In the genomic region with DNA sequence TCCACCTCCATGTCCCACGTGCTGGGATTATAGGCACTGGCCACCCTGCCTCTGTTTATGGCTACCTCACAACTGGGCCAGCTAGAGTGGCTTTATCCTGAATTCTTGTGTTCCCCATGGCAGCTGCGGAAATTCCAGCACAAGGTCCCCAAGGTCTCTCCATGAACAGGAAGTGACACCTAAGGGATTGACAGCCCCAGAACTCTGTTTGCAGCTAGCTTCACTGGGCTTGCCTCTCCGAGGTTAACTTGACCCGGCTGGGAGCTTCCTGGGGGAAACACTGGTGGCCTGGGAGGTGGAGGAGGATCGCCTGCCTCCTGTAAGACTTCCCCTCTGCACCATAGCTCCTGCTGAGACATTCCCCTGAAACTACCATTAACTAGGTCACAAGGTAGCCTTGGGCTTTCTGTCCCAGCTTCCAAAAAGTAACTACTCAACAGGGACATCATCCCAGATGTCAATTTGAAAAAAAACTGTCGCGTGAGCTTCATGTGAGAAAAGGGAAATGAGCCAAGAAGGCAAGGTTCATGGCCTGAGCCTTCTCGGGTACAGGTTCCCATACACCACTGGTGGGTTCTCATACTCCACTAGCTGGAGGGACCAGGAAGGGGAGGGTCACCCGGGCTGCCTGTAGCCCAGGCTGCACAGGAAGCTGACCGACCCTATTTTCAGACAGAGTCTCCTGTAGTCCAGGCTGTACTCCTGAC, we compare ENCODE assay signal across 8 mouse cellular contexts. TPM values are rescaled to one million over a fixed set of nuclear protein-coding genes. Genes with fewer than 3 reads are reported as not detected.
A peak's percentile ranks its signal among the peaks of the same experiment; 100 is the strongest.
DNase-seq lines count a peak whose midpoint lies in the region; ATAC-seq lines count a peak whose summit lies in the region.

No protein-coding gene starts in this region.

- H3K27ac ChIP-seq in forebrain, embryonic 15.5 days (replicated peaks): peak overlapping the region; percentile 69
- 0 out of 2 replicates have a peak overlapping the region, but pooled peaks have one; percentile 13 for H3K27ac ChIP-seq in macrophage

- no peaks in the 10 kb centered on the region for H3K79me2 ChIP-seq in macrophage (ENCODE audit: inconsistent target)

- H3K4me2 ChIP-seq in forebrain, embryonic 15.5 days (replicated peaks): peak overlapping the region; percentile 76

- no peaks in the 10 kb centered on the region for H3K36me3 ChIP-seq in forebrain, embryonic 15.5 days
- H3K36me3 ChIP-seq in macrophage (ENCODE audit: inconsistent target): no peaks in the 10 kb centered on the region

- no peaks in the 10 kb centered on the region for H3K27me3 ChIP-seq in forebrain, embryonic 15.5 days

- peak overlapping the region; percentile 55 for H3K9ac ChIP-seq in forebrain, embryonic 15.5 days (replicated peaks)

- DNase-seq in adrenal gland, adult (ENCODE audit: inconsistent age in 2 of 2, low spot score in 1 of 2): peak; percentile 41 to 77
- no peak for DNase-seq in adrenal gland, postnatal 4 days (ENCODE audit: low spot score in 2 of 2)
- peak; percentile 47 for DNase-seq in kidney, adult 18-20 months
- DNase-seq in Muller cell, postnatal 12 days (ENCODE audit: inconsistent ontology term): no peak
- no peak for DNase-seq in layer of hippocampus, postnatal 36 days
- no peak for DNase-seq in cerebellum, postnatal 25 days

- WGBS in forebrain, embryonic 15.5 days: 45% methylated on average over 10 of the region's 10 CpGs
- WGBS in macrophage (ENCODE audit: missing documents): 14% methylated on average over 10 of the region's 10 CpGs

- peaks cover 9% of the 10 kb centered on the region for H3K4me1 ChIP-seq in forebrain, embryonic 15.5 days

- 0 out of 2 replicates have a peak, but pooled peaks have one; percentile 19 for ATAC-seq in forebrain, embryonic 15.5 days (replicated peaks)

- no peaks in the 10 kb centered on the region for H3K9me3 ChIP-seq in forebrain, embryonic 15.5 days

- peak overlapping the region; percentile 46 for H3K4me3 ChIP-seq in forebrain, embryonic 15.5 days
- H3K4me3 ChIP-seq in macrophage (ENCODE audit: inconsistent target): peak overlapping the region; percentile 49

RNA-seq across cellular contexts. Expression of gene Rfc2, which starts 8.5 kb away (rescaled TPM):
- 10 to 100 TPM; 81.0 to 85.3 TPM for total RNA-seq in adrenal gland, postnatal 4 days (2021)
- 218 TPM in 2 replicates for polyA plus RNA-seq in forebrain, embryonic 15.5 days (2015; fragmentation: Nextera tagmentation; extraction: Ambion mirVana)
- 100 to 1,000 TPM in 23 of 26 experiments, 10 to 100 TPM in 3; 50.1 to 375 (median 230) TPM for total RNA-seq in macrophage (2018; cell fraction: chromatin; rRNA removed)
- total RNA-seq in macrophage (2018; cell fraction: cytosol; rRNA removed): 100 to 1,000 TPM in 3 of 26 experiments, 10 to 100 TPM in 23; 48.7 to 120 (median 76.1) TPM
- 100 to 1,000 TPM in 20 of 26 experiments, 10 to 100 TPM in 6; 41.1 to 290 (median 182) TPM for total RNA-seq in macrophage (2018; cell fraction: nucleus; rRNA removed)
- 65.2 to 94.5 TPM (median 74.5 TPM) in 3 replicates for polyA plus RNA-seq in macrophage (2018)
- 10 to 100 TPM; 50.0 to 50.5 TPM for total RNA-seq in layer of hippocampus, postnatal 36 days (2021)

RNA-seq across cellular contexts. Expression of gene Syna, which starts 12.7 kb away (rescaled TPM):
- under 1 TPM in 1 of 2 experiments, not detected in 1; 0.20 TPM for total RNA-seq in adrenal gland, postnatal 4 days (2021)
- 0.36 and 0.59 TPM in 2 replicates for polyA plus RNA-seq in forebrain, embryonic 15.5 days (2015; fragmentation: Nextera tagmentation; extraction: Ambion mirVana)
- total RNA-seq in macrophage (2018; cell fraction: chromatin; rRNA removed): not detected
- under 1 TPM in 2 of 26 experiments, not detected in 24; 0.05 to 0.06 TPM for total RNA-seq in macrophage (2018; cell fraction: cytosol; rRNA removed)
- total RNA-seq in macrophage (2018; cell fraction: nucleus; rRNA removed): not detected
- polyA plus RNA-seq in macrophage (2018): not detected in 3 replicates
- 1 to 10 TPM; 5.1 to 5.2 TPM for total RNA-seq in layer of hippocampus, postnatal 36 days (2021)

RNA-seq across cellular contexts. Expression of gene Clip2, which starts 20.4 kb away (rescaled TPM):
- total RNA-seq in adrenal gland, postnatal 4 days (2021): 10 to 100 TPM; 24.7 to 29.6 TPM
- 14.7 and 15.0 TPM in 2 replicates for polyA plus RNA-seq in forebrain, embryonic 15.5 days (2015; fragmentation: Nextera tagmentation; extraction: Ambion mirVana)
- total RNA-seq in macrophage (2018; cell fraction: chromatin; rRNA removed): 10 to 100 TPM; 11.8 to 85.0 (median 49.1) TPM
- 10 to 100 TPM; 12.8 to 32.5 (median 20.5) TPM for total RNA-seq in macrophage (2018; cell fraction: cytosol; rRNA removed)
- total RNA-seq in macrophage (2018; cell fraction: nucleus; rRNA removed): 10 to 100 TPM; 18.9 to 60.9 (median 39.2) TPM
- 12.7 to 25.8 TPM (median 14.6 TPM) in 3 replicates for polyA plus RNA-seq in macrophage (2018)
- 100 to 1,000 TPM in 1 of 2 experiments, 10 to 100 TPM in 1; 96.7 to 105 TPM for total RNA-seq in layer of hippocampus, postnatal 36 days (2021)

RNA-seq across cellular contexts. Expression of gene Lat2, which starts 42.2 kb away (rescaled TPM):
- 1 to 10 TPM; 4.3 to 4.4 TPM for total RNA-seq in adrenal gland, postnatal 4 days (2021)
- 2.6 and 4.4 TPM in 2 replicates for polyA plus RNA-seq in forebrain, embryonic 15.5 days (2015; fragmentation: Nextera tagmentation; extraction: Ambion mirVana)
- 1,000 to 10,000 TPM in 1 of 26 experiments, 100 to 1,000 TPM in 25; 103 to 1,091 (median 578) TPM for total RNA-seq in macrophage (2018; cell fraction: chromatin; rRNA removed)
- 100 to 1,000 TPM; 220 to 372 (median 288) TPM for total RNA-seq in macrophage (2018; cell fraction: cytosol; rRNA removed)
- total RNA-seq in macrophage (2018; cell fraction: nucleus; rRNA removed): 100 to 1,000 TPM in 25 of 26 experiments, 10 to 100 TPM in 1; 99.9 to 631 (median 425) TPM
- polyA plus RNA-seq in macrophage (2018): 185 to 303 TPM (median 275 TPM) in 3 replicates
- total RNA-seq in layer of hippocampus, postnatal 36 days (2021): 1 to 10 TPM; 3.4 to 3.7 TPM

Comparison
In these comparisons a context has a peak if more than half of its experiments do, and no peak if none do; other contexts are left out.
1. DNase-seq: peak in adrenal gland, adult (2 of 2) and kidney, adult 18-20 months (single experiment); none in adrenal gland, postnatal 4 days (0 of 2), Muller cell, postnatal 12 days (single experiment), layer of hippocampus, postnatal 36 days (0 of 2) and cerebellum, postnatal 25 days (0 of 2).
2. RNA of gene Syna, which starts 12.7 kb away (total RNA-seq): 5.1 to 5.2 TPM in layer of hippocampus, postnatal 36 days; 0.20 TPM in adrenal gland, postnatal 4 days; every median in the first group is over 4 times any median in the second.